Mouse (Mus musculus): ENCODE data around the gene Dynlrb2.

Gene Dynlrb2

DNA sequence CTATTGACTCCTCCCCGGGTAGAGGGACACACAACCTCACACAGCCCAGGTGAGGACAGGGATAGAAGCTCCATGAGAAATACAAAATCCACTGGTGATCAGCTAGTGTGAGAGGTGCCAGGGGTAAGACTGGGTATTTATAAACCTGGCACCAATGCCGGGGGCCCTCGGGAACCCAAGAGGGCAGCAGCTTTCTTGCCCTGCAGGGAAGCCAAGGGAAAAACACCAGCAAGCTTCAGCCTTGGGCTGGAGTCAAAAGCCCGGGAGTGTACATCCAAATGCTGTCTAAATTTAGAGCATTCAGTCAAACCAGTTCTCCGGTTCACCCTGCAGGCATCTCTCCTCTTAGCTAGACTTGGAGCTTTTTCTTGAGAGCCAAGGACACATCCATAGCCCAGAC is 38.1 kb downstream of the Dynlrb2 start:
- DNase-seq = no peak

DNA sequence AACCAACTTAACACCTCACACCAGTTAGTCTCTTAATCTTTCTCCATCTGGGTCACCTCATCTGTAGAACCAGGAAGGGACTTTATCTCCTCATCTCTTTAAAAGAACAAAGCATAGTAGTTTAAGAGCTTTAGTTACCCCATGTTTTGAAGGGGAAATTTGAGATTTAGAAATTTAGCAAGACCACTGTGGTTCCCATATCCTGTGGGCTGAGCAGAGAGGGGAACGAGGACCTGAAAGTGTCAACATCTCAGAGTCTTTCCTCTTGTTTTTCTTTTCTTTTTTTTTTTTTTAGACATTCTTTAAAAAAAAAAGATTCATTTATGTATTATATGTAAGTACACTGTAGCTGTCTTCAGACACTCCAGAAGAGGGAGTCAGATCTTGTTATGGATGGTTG is 38.6 kb downstream of the Dynlrb2 start:
- no peak for DNase-seq

- DNase-seq = peak; percentile 10
These were observed 47.5 kb downstream of the Dynlrb2 start for GRCm38 (mm10) chr8:116552255-116552654.

- DNase-seq = no peak
These were observed 48.0 kb downstream of the Dynlrb2 start for GRCm38 (mm10) chr8:116552778-116553177.
